Mouse (Mus musculus): Measurements from ENCODE around the gene Socs7.

GRCm38 (mm10) chr11:97441036-97441657, 78.8 kb downstream of the Socs7 start:
- TF ChIP-seq MAFK (IDR thresholded peaks at IDR 0.05; ENCODE audit: insufficient read depth, low read depth, low read length) (no peak), ZNF384 (IDR thresholded peaks at IDR 0.05; ENCODE audit: low read depth, low read length) (no peak), CHD2 (IDR thresholded peaks at IDR 0.05; ENCODE audit: low read depth, low read length) (no peak), HCFC1 (IDR thresholded peaks at IDR 0.05; ENCODE audit: borderline replicate concordance, insufficient read depth, low read length) (no peak), ZC3H11A (IDR thresholded peaks at IDR 0.05; ENCODE audit: borderline replicate concordance, low read depth, low read length) (no peak)
